Mouse (Mus musculus): ENCODE results near the gene Vmn1r69.

Vmn1r69 gene

GRCm38 (mm10) chr7:10613559-10613958 is at the start of gene Vmn1r69:
Gene Vmn1r69, minus strand, starts transcription at chr7:10613659.
- DNase-seq (ENCODE audit: low spot score in 2 of 2): no peak

GRCm38 (mm10) chr7:10631232-10631631 is 17.8 kb upstream of the Vmn1r69 start, which contains the start of gene Vmn1r70:
Gene Vmn1r70, plus strand, starts transcription at chr7:10631532.
- no peak for DNase-seq (ENCODE audit: low spot score in 2 of 2)

- no peak for DNase-seq (ENCODE audit: low spot score in 2 of 2)
These were observed 55.1 kb downstream of the Vmn1r69 start, which contains the start of gene Vmn1r68 for GRCm38 (mm10) chr7:10558385-10558784. Gene Vmn1r68, minus strand, starts transcription at chr7:10558485.

Data from spleen, postnatal 10 days (tissue).